Mouse (Mus musculus) layer of hippocampus, postnatal 25 days (tissue): ENCODE results near the gene Rae1. TPM values are rescaled to one million over a fixed set of nuclear protein-coding genes. Genes with fewer than 3 reads are reported as not detected.

Source experiments
- total RNA-seq, 2 experiments: library from RNA; stranded (reverse); gene quantifications; 2 replicates each; pipeline ENCODE4 v1.2.3; 2021

Gene Rae1
- total RNA-seq, 2 experiments from 2014 or later, result 74.5 to 88.6 TPM

Other genes starting within 250 kb of the Rae1 start
- gene Bmp7, start 59.8 kb upstream of the Rae1 start, total RNA-seq, result 1 to 10 TPM; 4.2 to 4.4 TPM
- not detected for gene Spo11, start 22.4 kb upstream of the Rae1 start, total RNA-seq
- 1 to 10 TPM; 3.3 to 5.0 TPM for gene Rbm38, start 20.4 kb downstream of the Rae1 start, total RNA-seq
- not detected for gene Ctcfl, start 119.4 kb downstream of the Rae1 start, total RNA-seq
- not detected for gene Pck1, start 152.9 kb downstream of the Rae1 start, total RNA-seq
- not detected for gene Zbp1, start 218.8 kb downstream of the Rae1 start, total RNA-seq